Mouse (Mus musculus) CD4-positive, CD25-positive, alpha-beta regulatory T cell, adult 4 months (primary cell): ENCODE results near the gene Pla2g4c. TPM values are rescaled to one million over a fixed set of nuclear protein-coding genes. Genes with fewer than 3 reads are reported as not detected.

ENCODE experiments used
- ATAC-seq: one replicate; pipeline ENCODE4 v1.8.0; 2017
- polyA plus RNA-seq, 2 experiments: library from polyadenylated mRNA; unstranded; fragments of 100-300 nt; shearing (Covaris generic); gene quantifications; one replicate each; pipeline ENCODE4 v1.2.1; 2017

Pla2g4c gene
- polyA plus RNA-seq, 2 experiments from 2014 or later: 0.28 to 0.34 TPM

GRCm38 (mm10) chr7:13380588-13380987, 56.1 kb downstream of the Pla2g4c start:
- no peak for ATAC-seq

DNA sequence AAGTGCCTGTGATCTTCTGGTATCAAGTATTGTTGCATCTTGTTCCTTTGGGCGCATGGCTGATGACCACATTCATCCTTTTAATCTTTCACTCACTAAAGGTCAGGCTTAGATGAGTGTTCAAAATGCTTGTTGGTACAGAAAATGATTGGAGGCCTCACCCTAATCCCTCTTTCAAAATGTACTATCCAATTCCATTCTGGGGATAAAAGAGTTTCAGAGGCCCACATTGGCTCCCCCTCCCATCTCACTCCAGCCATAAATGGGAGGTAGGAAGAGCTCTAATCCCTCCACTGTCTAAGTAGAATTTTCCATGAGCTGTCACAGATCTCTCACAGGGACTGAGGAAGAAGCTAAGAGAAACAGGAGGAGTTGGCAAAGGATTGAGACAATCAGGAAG, 73.4 kb downstream of the Pla2g4c start, which contains the start of gene Cabp5:
Gene Cabp5, plus strand, starts transcription at position 301 of the 400 bp plus-strand sequence.
- ATAC-seq: no peak

Other genes with a start within 250 kb of the Pla2g4c start
- gene Vmn1r85, start 229.5 kb upstream of the Pla2g4c start, polyA plus RNA-seq: not detected
- gene Vmn1r86, start 204.7 kb upstream of the Pla2g4c start, polyA plus RNA-seq: under 1 TPM in 1 of 2 experiments, not detected in 1; 0.05 TPM
- not detected for gene Vmn1r87, start 184.5 kb upstream of the Pla2g4c start, polyA plus RNA-seq
- gene Vmn1r88, start 165.1 kb upstream of the Pla2g4c start, polyA plus RNA-seq: under 1 TPM in 1 of 2 experiments, not detected in 1; 0.08 TPM
- gene Vmn1r89, start 111.6 kb upstream of the Pla2g4c start, polyA plus RNA-seq: not detected
- gene Lig1, start 47.4 kb upstream of the Pla2g4c start, polyA plus RNA-seq: 10 to 100 TPM; 25.2 to 31.1 TPM
- 1 to 10 TPM; 3.8 to 4.3 TPM for gene Zswim9, start 45.9 kb upstream of the Pla2g4c start, polyA plus RNA-seq
- gene Cabp5, start 73.5 kb downstream of the Pla2g4c start, polyA plus RNA-seq: not detected
- not detected for gene Bsph1, start 126.2 kb downstream of the Pla2g4c start, polyA plus RNA-seq
- not detected for gene Bsph2, start 246.4 kb downstream of the Pla2g4c start, polyA plus RNA-seq